Mouse (Mus musculus): ENCODE results near the gene Foxred2. TPM values are rescaled to one million over a fixed set of nuclear protein-coding genes. Genes with fewer than 3 reads are reported as not detected.

The Foxred2 gene
- polyA plus RNA-seq (2016; fragmentation: Nextera tagmentation; extraction: Ambion mirVana), result 5.5 and 5.9 TPM in 2 replicates

- under 1% methylated on average over 39 of the region's 39 CpGs for WGBS
- H3K27me3 ChIP-seq (ENCODE audit: insufficient read depth, poor library complexity, severe bottlenecking), result peaks cover 32% of the 10 kb centered on the region
- H3K9me3 ChIP-seq, result no peaks in the 10 kb centered on the region
- H3K4me3 ChIP-seq, result peak within 1 kb of the TSS; percentile 63
- peak; percentile 88 for DNase-seq (ENCODE audit: low spot score)
- peaks cover 30% of the 10 kb centered on the region for H3K4me1 ChIP-seq (replicated peaks)
- peak within 1 kb of the TSS; percentile 76 for H3K27ac ChIP-seq
- H3K36me3 ChIP-seq, result peaks cover 54% of the 10 kb centered on the region
These were observed at the start of gene Foxred2 for GRCm38 (mm10) chr15:77956404-77956901. TSS of gene Foxred2 (minus strand) at chr15:77956722.

DNA sequence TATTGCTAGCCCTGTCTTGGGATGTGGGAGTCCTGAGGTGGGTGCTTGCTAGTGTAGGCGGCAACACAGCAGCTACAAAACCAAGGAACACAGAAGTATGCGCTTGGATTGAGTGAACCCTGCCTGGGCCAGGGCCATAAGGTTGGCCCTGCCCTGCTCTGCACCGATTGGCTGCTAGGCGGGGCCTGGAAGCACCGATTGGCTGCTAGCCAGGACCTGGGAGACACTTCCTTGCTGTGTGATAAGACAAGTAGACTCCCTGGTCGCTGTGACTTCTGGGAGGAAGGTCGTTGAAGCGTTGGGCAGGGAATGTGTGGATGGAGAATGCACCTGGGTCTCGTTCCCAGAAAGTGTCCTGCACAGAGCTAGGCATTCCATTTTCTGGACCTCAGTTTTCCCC is 47.4 kb upstream of the Foxred2 start:
- H3K4me3 ChIP-seq, result no peak overlapping the region
- DNase-seq (ENCODE audit: low spot score), result peak; percentile 12
- no peaks in the 10 kb centered on the region for H3K27me3 ChIP-seq (ENCODE audit: insufficient read depth, poor library complexity, severe bottlenecking)
- H3K36me3 ChIP-seq, result no peaks in the 10 kb centered on the region
- H3K27ac ChIP-seq, result no peak overlapping the region
- no peaks in the 10 kb centered on the region for H3K9me3 ChIP-seq
- peaks cover 44% of the 10 kb centered on the region for H3K4me1 ChIP-seq (replicated peaks)
- WGBS, result 52% methylated on average over 9 of the region's 9 CpGs

DNA sequence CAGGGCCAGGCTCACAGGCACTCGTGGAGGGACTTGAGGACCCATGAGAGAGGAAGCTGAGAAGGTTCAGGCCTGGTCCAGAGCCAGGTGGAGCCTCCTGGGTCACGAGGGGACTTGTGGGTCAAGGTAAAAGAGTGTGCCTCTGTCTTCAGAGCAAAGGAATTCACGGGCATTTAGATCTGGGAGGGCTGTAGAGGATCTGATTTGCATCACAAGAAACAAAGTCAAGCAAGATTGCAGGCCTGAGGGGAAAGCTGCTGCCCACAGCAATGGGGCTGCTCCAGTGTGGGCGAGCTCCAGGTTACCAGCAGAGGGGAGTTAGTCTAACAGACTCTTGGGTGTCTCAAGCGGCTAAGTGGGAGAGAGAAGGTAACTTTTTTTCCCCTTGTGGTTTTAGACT is 44.9 kb upstream of the Foxred2 start:
- Histone ChIP-seq H3K4me1 (replicated peaks) (peaks cover 43% of the 10 kb centered on the region), H3K27me3 (ENCODE audit: insufficient read depth, poor library complexity, severe bottlenecking) (no peaks in the 10 kb centered on the region), H3K4me3 (no peak overlapping the region), H3K36me3 (no peaks in the 10 kb centered on the region), H3K27ac (peak overlapping the region; percentile 40), H3K9me3 (no peaks in the 10 kb centered on the region)
- WGBS, result 23% methylated on average over 5 of the region's 5 CpGs
- no peak for DNase-seq (ENCODE audit: low spot score)

DNA sequence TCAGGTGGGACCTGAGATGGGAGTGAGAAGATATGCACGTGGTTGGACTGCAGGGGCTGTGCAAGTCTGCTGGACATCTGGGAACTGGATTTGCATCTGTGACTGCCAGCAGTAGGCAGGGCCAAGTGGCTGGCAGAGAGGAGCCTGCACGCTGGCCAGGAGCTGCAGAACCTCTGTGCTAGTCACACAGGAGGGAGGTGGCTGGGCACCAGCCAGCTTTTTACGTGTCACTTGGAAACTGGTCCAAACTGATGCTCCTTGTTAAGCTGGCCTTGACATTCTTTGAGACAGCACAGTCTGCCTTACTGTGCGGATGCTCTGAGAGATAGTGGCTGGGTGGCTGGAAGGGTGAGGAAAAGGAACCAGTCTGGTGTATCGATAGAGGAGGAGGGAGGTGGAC is 32.0 kb upstream of the Foxred2 start:
- Histone ChIP-seq H3K4me1 (replicated peaks) (peaks cover 16% of the 10 kb centered on the region), H3K36me3 (no peaks in the 10 kb centered on the region), H3K9me3 (no peaks in the 10 kb centered on the region), H3K27me3 (ENCODE audit: insufficient read depth, poor library complexity, severe bottlenecking) (no peaks in the 10 kb centered on the region), H3K4me3 (no peak overlapping the region), H3K27ac (no peak overlapping the region)
- DNase-seq (ENCODE audit: low spot score), result no peak
- WGBS, result 77% methylated on average over 5 of the region's 5 CpGs

- no peak for DNase-seq (ENCODE audit: low spot score)
- Histone ChIP-seq H3K4me3 (no peak overlapping the region), H3K9me3 (no peaks in the 10 kb centered on the region), H3K27me3 (ENCODE audit: insufficient read depth, poor library complexity, severe bottlenecking) (no peaks in the 10 kb centered on the region), H3K4me1 (replicated peaks) (0 out of 2 replicates have a peak, but pooled peaks cover 4% of the 10 kb centered on the region), H3K27ac (no peak overlapping the region), H3K36me3 (no peaks in the 10 kb centered on the region)
- 37% methylated on average over 3 of the region's 3 CpGs for WGBS
These were observed 26.9 kb upstream of the Foxred2 start for GRCm38 (mm10) chr15:77983391-77983790.

DNA sequence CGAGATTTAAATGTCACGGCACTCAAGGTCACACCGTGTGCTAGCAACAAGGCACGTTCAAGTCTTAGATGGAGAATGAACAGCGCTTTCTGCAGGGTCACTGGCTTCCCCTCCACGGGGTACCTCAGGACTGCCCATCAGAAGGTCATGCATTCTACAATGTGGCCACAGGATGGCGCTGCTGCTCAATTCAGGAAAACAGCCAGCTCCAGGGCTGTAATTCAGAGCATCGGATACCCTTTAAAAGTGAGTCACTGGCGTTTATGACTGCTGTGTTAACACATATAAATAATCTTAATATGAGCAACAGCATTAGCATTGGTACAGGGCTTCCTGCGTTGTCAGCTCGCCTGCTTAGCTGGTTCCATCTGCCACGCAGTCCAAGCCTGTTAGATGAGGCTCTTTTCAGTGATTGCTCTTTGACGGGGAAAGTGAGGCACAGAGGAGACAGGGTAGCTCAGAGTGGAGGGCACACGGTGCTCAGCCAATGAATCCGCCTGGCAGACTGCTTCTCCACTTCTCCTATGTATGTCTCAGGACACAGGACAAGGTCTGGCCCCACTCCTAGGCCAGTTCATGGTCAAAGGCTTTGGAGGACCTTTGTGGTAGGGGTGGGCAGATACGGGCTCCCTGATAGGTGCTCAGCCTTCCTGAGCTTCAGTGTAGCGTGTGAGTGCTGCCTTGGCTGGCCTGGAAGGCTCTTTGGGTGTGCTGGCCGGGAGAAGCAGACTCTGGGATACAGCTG is 25.8 kb upstream of the Foxred2 start:
- Histone ChIP-seq H3K4me3 (no peak overlapping the region), H3K9me3 (no peaks in the 10 kb centered on the region), H3K36me3 (no peaks in the 10 kb centered on the region), H3K27me3 (ENCODE audit: insufficient read depth, poor library complexity, severe bottlenecking) (no peaks in the 10 kb centered on the region), H3K4me1 (replicated peaks) (0 out of 2 replicates have a peak, but pooled peaks cover 4% of the 10 kb centered on the region), H3K27ac (0 out of 2 replicates have a peak overlapping the region, but pooled peaks have one; percentile 1)
- WGBS, result 29% methylated on average over 18 of the region's 18 CpGs
- DNase-seq (ENCODE audit: low spot score), result peak; percentile 78

DNA sequence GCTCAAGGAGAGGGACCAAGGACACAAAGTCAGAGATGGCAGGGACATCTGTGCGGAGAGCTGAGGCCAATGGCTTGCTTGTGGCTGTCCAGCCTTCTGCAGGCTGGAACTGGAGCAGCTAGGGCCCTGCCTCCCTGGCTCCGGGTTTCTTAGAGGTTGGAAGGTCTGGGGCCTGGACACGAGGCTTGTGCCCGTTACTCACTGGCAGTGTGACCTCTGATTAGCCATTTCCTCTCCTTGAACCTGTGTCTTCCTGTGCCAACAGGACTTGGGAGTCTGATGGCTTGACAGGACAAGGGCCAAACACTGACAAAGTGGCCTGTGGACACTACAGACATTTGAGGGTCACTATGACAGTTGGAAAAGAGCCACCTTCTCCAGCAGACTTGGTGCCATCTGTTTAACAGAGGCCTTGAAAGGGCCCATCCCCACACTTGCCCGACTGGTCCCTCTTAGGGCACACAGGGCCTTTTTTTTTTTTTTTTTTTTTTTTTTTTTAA is 24.7 kb upstream of the Foxred2 start:
- no peaks in the 10 kb centered on the region for H3K9me3 ChIP-seq
- no peaks in the 10 kb centered on the region for H3K36me3 ChIP-seq
- H3K4me1 ChIP-seq (replicated peaks), result 0 out of 2 replicates have a peak, but pooled peaks cover 4% of the 10 kb centered on the region
- H3K4me3 ChIP-seq, result no peak overlapping the region
- 76% methylated on average over 5 of the region's 5 CpGs for WGBS
- DNase-seq (ENCODE audit: low spot score), result no peak
- H3K27ac ChIP-seq, result no peak overlapping the region
- H3K27me3 ChIP-seq (ENCODE audit: insufficient read depth, poor library complexity, severe bottlenecking), result no peaks in the 10 kb centered on the region

DNA sequence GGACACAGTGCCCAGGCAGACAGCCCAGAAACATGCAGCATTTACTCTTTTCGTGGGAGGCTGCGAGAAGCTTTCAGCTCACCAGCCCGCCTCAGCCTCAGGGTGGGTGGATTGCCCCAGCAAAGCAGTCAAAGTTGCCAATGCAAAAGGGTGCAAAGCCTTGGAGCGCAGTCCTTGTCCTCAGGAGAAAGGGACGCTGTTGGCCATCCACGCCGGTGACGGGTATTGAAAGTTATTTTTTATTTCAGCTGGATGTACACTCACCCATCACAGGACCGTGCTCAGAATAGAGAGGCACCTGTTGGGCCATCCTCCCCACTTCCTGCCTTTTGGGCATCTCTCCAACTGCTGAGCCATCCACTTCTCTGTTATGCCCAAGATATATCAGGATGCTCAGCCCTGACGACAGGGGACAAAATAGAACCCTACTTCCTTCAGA is 22.9 kb upstream of the Foxred2 start:
- Histone ChIP-seq H3K36me3 (no peaks in the 10 kb centered on the region), H3K9me3 (no peaks in the 10 kb centered on the region), H3K4me1 (replicated peaks) (0 out of 2 replicates have a peak, but pooled peaks cover 4% of the 10 kb centered on the region), H3K27me3 (ENCODE audit: insufficient read depth, poor library complexity, severe bottlenecking) (no peaks in the 10 kb centered on the region), H3K27ac (no peak overlapping the region), H3K4me3 (no peak overlapping the region)
- DNase-seq (ENCODE audit: low spot score), result no peak
- 86% methylated on average over 10 of the region's 10 CpGs for WGBS

- no peaks in the 10 kb centered on the region for H3K36me3 ChIP-seq
- H3K9me3 ChIP-seq, result no peaks in the 10 kb centered on the region
- 0 out of 2 replicates have a peak, but pooled peaks cover 5% of the 10 kb centered on the region for H3K4me1 ChIP-seq (replicated peaks)
- no peak for DNase-seq (ENCODE audit: low spot score)
- no peaks in the 10 kb centered on the region for H3K27me3 ChIP-seq (ENCODE audit: insufficient read depth, poor library complexity, severe bottlenecking)
- WGBS, result 74% methylated on average over 3 of the region's 3 CpGs
- no peak overlapping the region for H3K4me3 ChIP-seq
- no peak overlapping the region for H3K27ac ChIP-seq
These were observed 21.1 kb upstream of the Foxred2 start for GRCm38 (mm10) chr15:77977663-77978062.

DNA sequence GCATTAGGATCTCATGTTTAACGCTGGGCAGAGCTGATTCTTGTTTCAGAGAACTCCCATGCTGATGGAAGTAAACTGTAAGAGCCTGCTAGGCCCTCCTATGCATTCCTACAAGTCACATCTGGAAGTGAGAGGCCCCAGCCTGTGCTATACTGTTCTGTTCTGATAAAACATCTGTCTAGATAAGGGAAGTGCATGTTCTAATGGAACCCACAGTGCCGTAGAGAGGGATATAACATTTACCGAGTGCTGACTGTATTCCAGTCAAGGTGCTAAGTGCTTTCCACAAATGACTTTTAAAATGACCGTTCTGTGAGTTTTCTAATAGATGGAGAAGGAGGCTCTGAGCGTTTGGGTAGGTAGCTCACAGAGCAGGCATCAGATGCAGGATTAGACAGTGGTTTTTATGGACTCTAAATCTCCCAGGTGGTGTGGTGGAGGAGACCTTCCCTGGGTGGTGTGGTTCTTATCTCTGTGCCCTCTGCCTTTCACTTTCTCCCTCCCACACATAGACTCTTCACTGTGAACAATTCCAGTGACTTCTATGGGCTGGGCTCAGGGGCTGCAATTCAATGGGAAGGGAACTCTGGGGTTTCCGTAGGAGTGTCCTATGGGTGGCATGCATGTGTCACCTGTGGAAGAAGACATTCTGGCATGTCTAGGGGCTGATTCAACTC is 17.8 kb upstream of the Foxred2 start:
- H3K4me1 ChIP-seq (replicated peaks), result peaks cover 20% of the 10 kb centered on the region
- H3K9me3 ChIP-seq, result no peaks in the 10 kb centered on the region
- no peak overlapping the region for H3K27ac ChIP-seq
- no peaks in the 10 kb centered on the region for H3K36me3 ChIP-seq
- no peaks in the 10 kb centered on the region for H3K27me3 ChIP-seq (ENCODE audit: insufficient read depth, poor library complexity, severe bottlenecking)
- DNase-seq (ENCODE audit: low spot score), result no peak
- no peak overlapping the region for H3K4me3 ChIP-seq
- WGBS, result 77% methylated on average over 6 of the region's 6 CpGs

DNA sequence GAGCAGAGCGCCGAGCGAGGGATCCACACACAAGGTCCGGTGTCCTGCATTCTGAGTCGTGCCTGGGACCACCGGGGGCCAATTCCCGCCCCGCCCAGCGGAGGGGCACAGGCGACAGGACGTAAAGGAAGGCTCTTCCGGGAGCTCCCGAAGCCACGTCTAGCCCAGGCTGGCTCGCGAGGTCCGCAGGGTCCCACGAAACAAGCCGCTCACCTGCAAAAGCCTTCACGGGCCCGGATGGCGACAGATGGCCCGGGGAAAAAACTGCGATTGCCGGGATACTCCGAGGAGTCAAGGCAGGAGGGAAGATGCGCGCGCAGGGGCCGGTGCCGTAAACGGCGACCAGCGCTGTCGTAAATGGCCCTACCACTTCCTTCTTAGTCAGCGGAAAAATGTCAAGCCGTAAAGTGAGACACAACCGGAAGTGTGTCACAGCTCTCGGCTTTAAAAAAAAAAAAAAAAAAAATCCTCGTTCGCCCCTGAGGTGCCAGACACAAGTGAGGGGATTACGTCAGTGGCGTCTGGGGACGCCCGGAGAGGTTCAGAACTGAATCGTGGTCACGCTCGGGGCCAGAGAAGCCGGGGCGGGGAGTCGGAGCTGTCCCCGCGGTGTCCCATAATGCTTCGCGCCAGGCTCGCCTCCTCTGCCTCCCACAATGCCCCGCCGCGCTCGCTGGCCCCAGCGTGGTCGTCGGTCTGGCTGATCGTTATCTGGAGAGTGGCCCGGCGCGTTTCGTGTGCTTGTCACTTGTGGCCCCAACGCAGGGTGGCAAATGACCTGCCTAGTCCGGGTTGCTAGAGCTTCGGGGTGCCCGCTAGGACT is 14.2 kb upstream of the Foxred2 start, which contains the start of gene Eif3d:
Eif3d (minus strand) TSS at position 344 of the 823 bp plus-strand sequence.
- WGBS, result under 1% methylated on average over 72 of the region's 72 CpGs
- Histone ChIP-seq H3K9me3 (no peaks in the 10 kb centered on the region), H3K27me3 (ENCODE audit: insufficient read depth, poor library complexity, severe bottlenecking) (no peaks in the 10 kb centered on the region), H3K4me1 (replicated peaks) (peaks cover 27% of the 10 kb centered on the region), H3K27ac (peak within 1 kb of the TSS; percentile 99), H3K4me3 (peak within 1 kb of the TSS; percentile 92), H3K36me3 (peaks cover 33% of the 10 kb centered on the region)
- DNase-seq (ENCODE audit: low spot score), result peak; percentile 97

DNA sequence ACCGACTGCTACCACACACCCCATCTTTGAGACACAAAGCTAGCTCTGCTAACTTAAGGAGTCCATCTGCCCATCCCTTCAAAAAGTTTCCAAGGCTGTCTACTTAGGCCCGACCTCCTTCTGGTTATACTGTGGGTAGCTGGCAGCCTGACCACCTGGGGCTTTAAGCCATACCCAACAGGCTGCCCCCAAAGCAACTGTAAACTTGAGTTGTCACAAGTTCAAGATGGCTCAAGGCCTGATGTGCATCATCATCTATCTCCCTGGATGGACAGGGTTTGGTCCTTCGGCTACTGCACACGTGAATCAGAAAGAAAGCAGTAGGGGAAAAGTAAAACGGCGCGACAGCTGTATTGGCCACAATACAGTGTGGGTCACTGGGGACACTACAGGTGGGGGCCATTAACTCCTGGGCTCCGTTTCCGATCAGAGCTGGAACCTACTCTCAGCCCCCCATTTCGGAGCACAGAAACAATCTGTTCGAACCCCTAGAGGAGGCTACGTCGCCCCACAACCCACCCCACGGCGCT is 13.5 kb upstream of the Foxred2 start:
- DNase-seq (ENCODE audit: low spot score), result no peak
- Histone ChIP-seq H3K4me1 (replicated peaks) (peaks cover 27% of the 10 kb centered on the region), H3K36me3 (peaks cover 40% of the 10 kb centered on the region), H3K27me3 (ENCODE audit: insufficient read depth, poor library complexity, severe bottlenecking) (no peaks in the 10 kb centered on the region), H3K27ac (peak overlapping the region; percentile 99), H3K9me3 (no peaks in the 10 kb centered on the region), H3K4me3 (peak overlapping the region; percentile 92)
- WGBS, result 3% methylated on average over 15 of the region's 15 CpGs
